Mouse (Mus musculus): ENCODE data around the gene Fam214a.

GRCm38 (mm10) chr9:74904866-74905508 lies 47.7 kb upstream of the Fam214a start:
- TF ChIP-seq CTCF (IDR thresholded peaks at IDR 0.05; ENCODE audit: insufficient read depth, low read depth, low read length), result no peak
- no peak for TF ChIP-seq POLR2A (IDR thresholded peaks at IDR 0.05; ENCODE audit: insufficient read depth, low read depth, low read length)
